Mouse (Mus musculus) left cerebral cortex, adult 9 months (tissue): ENCODE results near the gene Ppp1r1b.
A peak's percentile ranks its signal among the peaks of the same experiment; 100 is the strongest.

Source experiments
- DNase-seq, 2 experiments: peaks; one replicate each; pipeline ENCODE4 v3.0.0; 2022; ENCODE audit warnings: low spot score in 2 of 2

Gene Ppp1r1b

GRCm38 (mm10) chr11:98392645-98393044 is 44.4 kb downstream of the Ppp1r1b start:
- DNase-seq, result no peak

DNA sequence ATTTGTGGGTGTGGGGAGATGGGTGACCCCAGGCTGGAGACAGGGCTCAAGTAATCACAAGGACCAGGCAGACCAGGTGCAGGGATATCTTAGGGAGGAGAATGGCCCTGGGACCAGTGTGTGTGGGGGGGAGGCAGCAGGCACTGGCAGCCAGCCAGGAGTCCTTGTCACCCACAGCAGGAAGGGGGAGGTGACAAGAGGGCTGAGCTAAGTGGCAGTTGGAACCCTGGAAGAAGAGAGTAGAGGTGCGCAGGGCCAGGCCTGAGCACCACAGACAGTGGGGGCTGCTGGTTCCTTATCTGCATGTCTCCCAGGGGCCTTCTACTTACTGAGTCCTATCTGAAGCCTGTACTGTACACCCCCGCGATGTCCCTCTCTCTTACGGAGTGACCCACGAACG is 45.1 kb downstream of the Ppp1r1b start:
- no peak for DNase-seq

DNA sequence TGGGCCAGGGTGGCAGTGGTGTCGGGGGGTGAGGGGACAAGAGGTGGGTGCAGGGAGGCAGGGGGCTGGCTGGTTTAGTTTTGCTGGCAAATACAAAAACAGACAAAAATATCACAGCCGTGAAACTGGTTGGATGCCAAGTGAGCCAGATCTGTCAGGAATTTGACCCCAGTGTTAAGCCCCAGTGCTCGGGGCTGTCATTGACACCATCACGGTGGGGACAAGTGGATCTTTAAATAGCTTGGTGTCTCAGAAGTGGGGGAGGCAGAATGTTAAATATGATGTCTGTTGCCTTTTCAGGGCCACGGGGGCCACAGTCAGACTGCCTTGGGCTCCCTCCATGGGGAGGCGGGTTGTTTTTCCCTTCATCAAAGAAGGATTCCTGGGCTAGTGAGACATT is 46.1 kb downstream of the Ppp1r1b start:
- DNase-seq, result no peak

GRCm38 (mm10) chr11:98395041-98395440 is 46.8 kb downstream of the Ppp1r1b start:
- DNase-seq, result no peak

- DNase-seq, result no peak
These were observed 49.7 kb downstream of the Ppp1r1b start for GRCm38 (mm10) chr11:98397946-98398345.

- DNase-seq, result peak; percentile 86 to 91
These were observed 52.0 kb downstream of the Ppp1r1b start, which contains the start of gene Pgap3 for GRCm38 (mm10) chr11:98400161-98400726. Gene Pgap3 (minus strand): TSS chr11:98400490.

DNA sequence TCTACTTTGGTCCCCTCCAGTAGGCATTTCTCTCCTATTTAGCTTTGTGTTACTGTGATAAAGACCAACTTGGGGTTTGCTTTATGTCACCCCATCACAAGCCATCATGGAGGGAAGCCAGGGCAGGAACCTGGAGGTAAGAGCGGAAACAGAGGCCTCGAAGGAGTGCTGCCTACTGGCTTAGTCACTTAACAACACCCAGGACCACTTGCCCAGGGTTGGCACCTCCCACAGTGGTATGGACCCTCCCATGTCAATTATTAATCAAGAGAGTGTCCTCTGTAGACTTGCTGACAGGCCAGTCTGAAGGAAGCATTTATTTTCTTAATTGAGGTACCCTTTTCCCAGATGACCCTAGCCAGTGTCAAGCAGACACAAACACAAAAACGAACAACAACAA is 52.6 kb downstream of the Ppp1r1b start:
- no peak for DNase-seq

- DNase-seq, result no peak
These were observed 58.4 kb downstream of the Ppp1r1b start for GRCm38 (mm10) chr11:98406621-98407020.
